Mouse (Mus musculus): ENCODE results near the gene Slx4ip. TPM values are rescaled to one million over a fixed set of nuclear protein-coding genes. Genes with fewer than 3 reads are reported as not detected.

Slx4ip gene
- polyA plus RNA-seq, 1 experiment from 2014 or later: 9.0 TPM

- no peak for ATAC-seq (ENCODE audit: insufficient number of reproducible peaks, insufficient read depth, low FRiP score, low TSS enrichment)
- Histone ChIP-seq H3K4me2 (replicated peaks) (peak overlapping the region; percentile 19; the same call in 1 of the 2 replicates), H3K4me1 (peaks cover 64% of the 10 kb centered on the region), H3K9ac (no peak overlapping the region), H3K36me3 (0 out of 2 replicates have a peak, but pooled peaks cover 4% of the 10 kb centered on the region), H3K4me3 (no peak overlapping the region), H3K9me3 (no peaks in the 10 kb centered on the region), H3K27me3 (no peaks in the 10 kb centered on the region), H3K27ac (0 out of 2 replicates have a peak overlapping the region, but pooled peaks have one; percentile 19)
- 36% methylated on average over 4 of the region's 4 CpGs for WGBS
These were observed 219.3 kb downstream of the Slx4ip start for GRCm38 (mm10) chr2:137110214-137110898.

GRCm38 (mm10) chr2:137113288-137114061 is 222.5 kb downstream of the Slx4ip start:
- peak overlapping the region; percentile 91 for H3K4me2 ChIP-seq (replicated peaks)
- H3K4me3 ChIP-seq: peak overlapping the region; percentile 69
- 14% methylated on average over 12 of the region's 12 CpGs for WGBS
- H3K27me3 ChIP-seq: no peaks in the 10 kb centered on the region
- H3K4me1 ChIP-seq: peaks cover 54% of the 10 kb centered on the region
- peak overlapping the region; percentile 81; the same call in 1 of the 2 replicates for H3K9ac ChIP-seq
- no peak for ATAC-seq (ENCODE audit: insufficient number of reproducible peaks, insufficient read depth, low FRiP score, low TSS enrichment)
- H3K36me3 ChIP-seq: no peaks in the 10 kb centered on the region
- H3K9me3 ChIP-seq: no peaks in the 10 kb centered on the region
- no peak overlapping the region for H3K27ac ChIP-seq

GRCm38 (mm10) chr2:137114248-137115096 is 223.5 kb downstream of the Slx4ip start:
- Histone ChIP-seq H3K27me3 (0 out of 2 replicates have a peak, but pooled peaks cover 3% of the 10 kb centered on the region), H3K27ac (peak overlapping the region; percentile 79), H3K4me3 (peak overlapping the region; percentile 69), H3K9ac (peak overlapping the region; percentile 81), H3K4me1 (peaks cover 48% of the 10 kb centered on the region), H3K4me2 (replicated peaks) (peak overlapping the region; percentile 91), H3K9me3 (no peaks in the 10 kb centered on the region), H3K36me3 (no peaks in the 10 kb centered on the region)
- peak; percentile 48 for ATAC-seq (ENCODE audit: insufficient number of reproducible peaks, insufficient read depth, low FRiP score, low TSS enrichment)
- WGBS: 1% methylated on average over 51 of the region's 51 CpGs

GRCm38 (mm10) chr2:137115241-137116024 is 224.4 kb downstream of the Slx4ip start:
- peaks cover 39% of the 10 kb centered on the region for H3K4me1 ChIP-seq

GRCm38 (mm10) chr2:137116025-137116674 is 225.1 kb downstream of the Slx4ip start, which contains the start of gene Jag1:
Gene Jag1 (minus strand): TSS chr2:137116644.
- peaks cover 3% of the 10 kb centered on the region; the same call in 1 of the 2 replicates for H3K27me3 ChIP-seq
- H3K9me3 ChIP-seq: no peaks in the 10 kb centered on the region
- no peak for ATAC-seq (ENCODE audit: insufficient number of reproducible peaks, insufficient read depth, low FRiP score, low TSS enrichment)
- peak within 1 kb of the TSS; percentile 98 for H3K27ac ChIP-seq
- peak within 1 kb of the TSS; percentile 82 for H3K9ac ChIP-seq
- under 1% methylated on average over 59 of the region's 59 CpGs for WGBS
- H3K36me3 ChIP-seq: no peaks in the 10 kb centered on the region
- H3K4me3 ChIP-seq: peak within 1 kb of the TSS; percentile 69
- H3K4me2 ChIP-seq (replicated peaks): peak within 1 kb of the TSS; percentile 91
- H3K4me1 ChIP-seq: peaks cover 32% of the 10 kb centered on the region

More at GRCm38 (mm10) chr2:137115241-137116024, 224.4 kb downstream of the Slx4ip start:
- no peaks in the 10 kb centered on the region for H3K36me3 ChIP-seq
- peak overlapping the region; percentile 91 for H3K4me2 ChIP-seq (replicated peaks)
- under 1% methylated on average over 40 of the region's 40 CpGs for WGBS
- H3K9me3 ChIP-seq: no peaks in the 10 kb centered on the region
- H3K9ac ChIP-seq: peak overlapping the region; percentile 81
- H3K27ac ChIP-seq: peak overlapping the region; percentile 98
- peak overlapping the region; percentile 69 for H3K4me3 ChIP-seq
- peaks cover 3% of the 10 kb centered on the region; the same call in 1 of the 2 replicates for H3K27me3 ChIP-seq
- no peak for ATAC-seq (ENCODE audit: insufficient number of reproducible peaks, insufficient read depth, low FRiP score, low TSS enrichment)

- H3K27ac ChIP-seq: peak overlapping the region; percentile 98
- H3K36me3 ChIP-seq: no peaks in the 10 kb centered on the region
- peak; percentile 78 for ATAC-seq (ENCODE audit: insufficient number of reproducible peaks, insufficient read depth, low FRiP score, low TSS enrichment)
- H3K9me3 ChIP-seq: no peaks in the 10 kb centered on the region
- H3K9ac ChIP-seq: peak overlapping the region; percentile 82
- peak overlapping the region; percentile 91 for H3K4me2 ChIP-seq (replicated peaks)
- WGBS: under 1% methylated on average over 60 of the region's 61 CpGs
- peak overlapping the region; percentile 69 for H3K4me3 ChIP-seq
- peaks cover 3% of the 10 kb centered on the region; the same call in 1 of the 2 replicates for H3K27me3 ChIP-seq
- peaks cover 25% of the 10 kb centered on the region for H3K4me1 ChIP-seq
These were observed 225.8 kb downstream of the Slx4ip start for GRCm38 (mm10) chr2:137116675-137117320.

GRCm38 (mm10) chr2:137117321-137117690 is 226.3 kb downstream of the Slx4ip start:
- ATAC-seq (ENCODE audit: insufficient number of reproducible peaks, insufficient read depth, low FRiP score, low TSS enrichment): peak; percentile 68
- Histone ChIP-seq H3K36me3 (no peaks in the 10 kb centered on the region), H3K4me3 (peak overlapping the region; percentile 69), H3K27me3 (peaks cover 3% of the 10 kb centered on the region; the same call in 1 of the 2 replicates), H3K4me2 (replicated peaks) (peak overlapping the region; percentile 91), H3K27ac (peak overlapping the region; percentile 98), H3K9me3 (no peaks in the 10 kb centered on the region), H3K9ac (peak overlapping the region; percentile 82), H3K4me1 (peaks cover 23% of the 10 kb centered on the region)
- under 1% methylated on average over 33 of the region's 33 CpGs for WGBS

Other genes with a start within 250 kb of the Slx4ip start
- gene Snap25, start 177.8 kb upstream of the Slx4ip start, polyA plus RNA-seq (2016; fragmentation: Nextera tagmentation; extraction: Ambion mirVana): 7.3 and 11.0 TPM in 2 replicates
- 18.4 and 33.5 TPM in 2 replicates for gene AL731706.2, start 5.5 kb upstream of the Slx4ip start, polyA plus RNA-seq (2016; fragmentation: Nextera tagmentation; extraction: Ambion mirVana)
- 27.0 and 31.7 TPM in 2 replicates for gene AL731706.1, start 171 bp downstream of the Slx4ip start, polyA plus RNA-seq (2016; fragmentation: Nextera tagmentation; extraction: Ambion mirVana)
- gene Mkks, start 171 bp downstream of the Slx4ip start, polyA plus RNA-seq (2016; fragmentation: Nextera tagmentation; extraction: Ambion mirVana): 13.0 and 16.0 TPM in 2 replicates
- 30.3 and 31.9 TPM in 2 replicates for gene Jag1, start 225.4 kb downstream of the Slx4ip start, polyA plus RNA-seq (2016; fragmentation: Nextera tagmentation; extraction: Ambion mirVana)